Mouse (Mus musculus): ENCODE measurements around the gene Mthfd1l.

DNA sequence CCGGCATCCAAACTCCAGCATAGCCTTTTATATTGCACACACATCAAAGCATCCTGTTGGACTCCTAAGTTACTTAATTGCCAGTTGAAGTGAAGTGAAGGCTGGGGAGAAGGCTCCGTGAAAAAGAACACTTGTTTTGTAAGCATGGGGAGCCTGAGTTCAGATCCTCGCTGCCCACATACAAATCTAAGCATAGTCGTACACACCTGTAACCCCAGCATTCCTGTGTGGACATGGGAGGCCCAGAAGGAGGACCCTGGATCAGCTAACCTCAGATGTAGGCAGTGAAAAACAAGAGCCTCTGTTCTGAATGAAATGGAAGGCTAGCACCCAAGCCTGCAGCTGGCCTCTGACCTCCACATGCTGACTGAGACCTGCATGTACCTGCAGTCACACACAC lies 79.8 kb downstream of the Mthfd1l start:
- TF ChIP-seq CTCF (IDR thresholded peaks at IDR 0.05; ENCODE audit: extremely low read depth, insufficient read depth, low read length): no peak
- TF ChIP-seq POLR2A (IDR thresholded peaks at IDR 0.05; ENCODE audit: extremely low read depth, insufficient read depth, low read length): no peak
